In the genomic region with DNA sequence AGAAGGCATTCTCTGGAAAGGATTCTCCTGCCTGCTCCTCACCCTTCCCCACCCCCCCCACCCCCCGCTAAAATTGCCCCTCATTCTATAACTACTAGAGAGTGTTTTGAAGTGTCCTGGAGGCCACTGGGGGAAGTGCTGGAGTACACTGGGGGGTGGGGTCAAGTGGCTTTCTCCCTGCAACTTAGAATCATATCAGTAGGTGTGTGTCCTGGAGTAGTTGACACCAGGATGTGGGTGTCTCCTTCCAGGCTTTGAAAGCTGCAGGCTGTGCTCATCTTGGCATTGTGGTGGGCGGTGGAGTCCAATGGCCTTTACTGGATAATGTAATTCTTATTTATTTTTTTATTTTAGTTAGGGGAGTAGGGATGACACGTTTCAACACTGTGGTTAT, we compare ENCODE assay signal across 8 mouse cellular contexts. TPM values are rescaled to one million over a fixed set of nuclear protein-coding genes. Genes with fewer than 3 reads are reported as not detected.
DNase-seq lines count a peak whose midpoint lies in the region; ATAC-seq lines count a peak whose summit lies in the region.

No protein-coding gene starts in this region.

- DNase-seq in urinary bladder, postnatal 4 days (ENCODE audit: low spot score in 2 of 2), result no peak
- DNase-seq in gastrocnemius, postnatal 10 days, result no peak

- H3K9me3 ChIP-seq in embryonic facial prominence, embryonic 15.5 days (replicated peaks), result no peaks in the 10 kb centered on the region
- H3K9me3 ChIP-seq in hindbrain, embryonic 12.5 days (replicated peaks), result no peaks in the 10 kb centered on the region
- no peaks in the 10 kb centered on the region for H3K9me3 ChIP-seq in liver, embryonic 16.5 days (replicated peaks; ENCODE audit: control insufficient read depth, low read length)
- H3K9me3 ChIP-seq in stomach, embryonic 15.5 days, result no peaks in the 10 kb centered on the region

- no peak for ATAC-seq in embryonic facial prominence, embryonic 15.5 days (ENCODE audit: insufficient number of reproducible peaks, low FRiP score, low TSS enrichment, low read depth)
- ATAC-seq in hindbrain, embryonic 12.5 days (ENCODE audit: low FRiP score), result peak; percentile 31
- peak; percentile 67 for ATAC-seq in liver, embryonic 16.5 days (ENCODE audit: low read depth)
- ATAC-seq in stomach, embryonic 15.5 days (ENCODE audit: insufficient read depth, low FRiP score, low read depth), result no peak
- ATAC-seq in cerebellum, adult (ENCODE audit: insufficient number of reproducible peaks, low FRiP score, low TSS enrichment), result no peak

- no peaks in the 10 kb centered on the region for H3K36me3 ChIP-seq in embryonic facial prominence, embryonic 15.5 days
- no peaks in the 10 kb centered on the region for H3K36me3 ChIP-seq in hindbrain, embryonic 12.5 days
- no peaks in the 10 kb centered on the region for H3K36me3 ChIP-seq in liver, embryonic 16.5 days (ENCODE audit: control insufficient read depth, insufficient read depth)
- no peaks in the 10 kb centered on the region for H3K36me3 ChIP-seq in stomach, embryonic 15.5 days

- peak overlapping the region; percentile 93 for H3K27ac ChIP-seq in brown adipose tissue, adult 24 weeks (replicated peaks; ENCODE audit: low read depth, low read length)
- H3K27ac ChIP-seq in embryonic facial prominence, embryonic 15.5 days (replicated peaks), result no peak overlapping the region
- no peak overlapping the region for H3K27ac ChIP-seq in hindbrain, embryonic 12.5 days
- no peak overlapping the region for H3K27ac ChIP-seq in liver, embryonic 16.5 days (ENCODE audit: low read length)
- H3K27ac ChIP-seq in stomach, embryonic 15.5 days, result no peak overlapping the region

- H3K4me2 ChIP-seq in embryonic facial prominence, embryonic 15.5 days (replicated peaks), result peak overlapping the region; percentile 66
- peak overlapping the region; percentile 67 for H3K4me2 ChIP-seq in hindbrain, embryonic 12.5 days (replicated peaks)
- peak overlapping the region; percentile 57 for H3K4me2 ChIP-seq in liver, embryonic 16.5 days (ENCODE audit: low read depth, low read length)
- H3K4me2 ChIP-seq in stomach, embryonic 15.5 days, result peak overlapping the region; percentile 81

- peak overlapping the region; percentile 64 for H3K4me3 ChIP-seq in brown adipose tissue, adult 24 weeks (ENCODE audit: insufficient read depth, low read depth, low read length)
- H3K4me3 ChIP-seq in embryonic facial prominence, embryonic 15.5 days (replicated peaks), result peak overlapping the region; percentile 47
- H3K4me3 ChIP-seq in hindbrain, embryonic 12.5 days, result peak overlapping the region; percentile 33
- H3K4me3 ChIP-seq in liver, embryonic 16.5 days (ENCODE audit: low read depth, low read length), result peak overlapping the region; percentile 47
- peak overlapping the region; percentile 47 for H3K4me3 ChIP-seq in stomach, embryonic 15.5 days (replicated peaks)

- no peak overlapping the region for H3K9ac ChIP-seq in embryonic facial prominence, embryonic 15.5 days
- peak overlapping the region; percentile 0; the same call in 1 of the 2 replicates for H3K9ac ChIP-seq in hindbrain, embryonic 12.5 days
- no peak overlapping the region for H3K9ac ChIP-seq in liver, embryonic 16.5 days (ENCODE audit: low read depth, low read length)
- H3K9ac ChIP-seq in stomach, embryonic 15.5 days, result no peak overlapping the region

- H3K4me1 ChIP-seq in brown adipose tissue, adult 24 weeks (ENCODE audit: control insufficient read depth, insufficient read depth, insufficient read length, low read length), result peaks cover 10% of the 10 kb centered on the region; the same call in 1 of the 2 replicates
- no peaks in the 10 kb centered on the region for H3K4me1 ChIP-seq in embryonic facial prominence, embryonic 15.5 days
- peaks cover 6% of the 10 kb centered on the region; the same call in 1 of the 2 replicates for H3K4me1 ChIP-seq in hindbrain, embryonic 12.5 days
- no peaks in the 10 kb centered on the region; the same call in 1 of the 2 replicates for H3K4me1 ChIP-seq in liver, embryonic 16.5 days (ENCODE audit: control insufficient read depth, low read depth, low read length)
- H3K4me1 ChIP-seq in stomach, embryonic 15.5 days, result peaks cover 3% of the 10 kb centered on the region; the same call in 1 of the 2 replicates

- 39% methylated on average over 3 of the region's 3 CpGs for WGBS in embryonic facial prominence, embryonic 15.5 days
- WGBS in hindbrain, embryonic 12.5 days, result 47% methylated on average over 3 of the region's 3 CpGs
- WGBS in liver, embryonic 16.5 days (ENCODE audit: insufficient replicate concordance), result 33% methylated on average over 3 of the region's 3 CpGs
- 41% methylated on average over 3 of the region's 3 CpGs for WGBS in stomach, embryonic 15.5 days

- H3K27me3 ChIP-seq in embryonic facial prominence, embryonic 15.5 days, result no peaks in the 10 kb centered on the region
- no peaks in the 10 kb centered on the region for H3K27me3 ChIP-seq in hindbrain, embryonic 12.5 days
- H3K27me3 ChIP-seq in liver, embryonic 16.5 days (ENCODE audit: control insufficient read depth, insufficient read depth, low read depth, low read length), result no peaks in the 10 kb centered on the region
- H3K27me3 ChIP-seq in stomach, embryonic 15.5 days (replicated peaks), result no peaks in the 10 kb centered on the region

RNA-seq across cellular contexts. Expression of a gene that starts 0.7 kb away (rescaled TPM):
- 29.9 and 32.4 TPM in 2 replicates for polyA plus RNA-seq in brown adipose tissue, adult 24 weeks (2012; ENCODE audit: insufficient read depth, insufficient read length, missing spikeins)
- 5.7 and 6.5 TPM in 2 replicates for polyA plus RNA-seq in embryonic facial prominence, embryonic 15.5 days (2015; fragmentation: Nextera tagmentation; extraction: Ambion mirVana)
- 4.4 and 4.8 TPM in 2 replicates for polyA plus RNA-seq in hindbrain, embryonic 12.5 days (2016; fragmentation: Nextera tagmentation; extraction: Ambion mirVana)
- 0.41 and 0.53 TPM in 2 replicates for polyA plus RNA-seq in liver, embryonic 16.5 days (2015; fragmentation: Nextera tagmentation; extraction: Ambion mirVana)
- polyA plus RNA-seq in stomach, embryonic 15.5 days (2015; fragmentation: Nextera tagmentation; extraction: Ambion mirVana), result 9.8 and 10.3 TPM in 2 replicates
- total RNA-seq in gastrocnemius, postnatal 10 days (2021), result 1 to 10 TPM; 6.3 to 7.6 TPM

Comparison
In these comparisons a context has a peak if more than half of its experiments do, and no peak if none do; other contexts are left out.
1. ATAC-seq: peak in hindbrain, embryonic 12.5 days (single experiment) and liver, embryonic 16.5 days (single experiment); none in embryonic facial prominence, embryonic 15.5 days (single experiment), stomach, embryonic 15.5 days (single experiment) and cerebellum, adult (single experiment).
2. Peak in every context shown above with its lines, with median percentiles within 50 percentile points of each other: H3K4me3 ChIP-seq and H3K4me2 ChIP-seq.